Mouse (Mus musculus) adrenal gland, adult (tissue): ENCODE measurements around the gene Fbxo7.
A peak's percentile ranks its signal among the peaks of the same experiment; 100 is the strongest.

Source experiments
- DNase-seq, 2 experiments: peaks; one replicate each; pipeline ENCODE4 v3.0.0; 2022 to 2023; ENCODE audit warnings: low spot score in 1 of 2; ENCODE audit not compliant: inconsistent age in 2 of 2

The Fbxo7 gene

GRCm38 (mm10) chr10:86034007-86034728 lies 12.4 kb downstream of the Fbxo7 start:
- peak; percentile 22 to 52 for DNase-seq

- no peak for DNase-seq
Observed at GRCm38 (mm10) chr10:86043651-86044050, 21.9 kb downstream of the Fbxo7 start.

DNA sequence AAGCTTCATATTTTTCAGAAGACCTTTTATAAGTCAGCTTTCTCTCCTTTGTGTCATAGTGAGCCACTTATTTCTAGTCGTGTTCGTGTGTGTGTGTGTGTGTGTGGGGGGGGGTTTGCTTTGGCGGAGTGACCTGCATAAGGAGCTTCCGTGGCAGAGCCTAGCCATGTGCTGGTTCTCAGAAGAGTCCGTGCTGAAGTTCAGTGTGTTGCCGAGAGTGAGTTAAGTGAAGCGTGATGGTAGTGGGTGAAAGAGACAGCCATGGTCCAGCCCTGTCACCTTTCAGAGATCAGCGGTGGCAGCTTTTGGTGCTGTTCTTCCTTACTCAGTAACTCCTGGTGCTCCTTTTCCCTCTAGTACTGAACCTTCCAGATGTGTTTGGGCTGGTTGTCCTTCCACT lies 22.3 kb downstream of the Fbxo7 start:
- DNase-seq: no peak

DNA sequence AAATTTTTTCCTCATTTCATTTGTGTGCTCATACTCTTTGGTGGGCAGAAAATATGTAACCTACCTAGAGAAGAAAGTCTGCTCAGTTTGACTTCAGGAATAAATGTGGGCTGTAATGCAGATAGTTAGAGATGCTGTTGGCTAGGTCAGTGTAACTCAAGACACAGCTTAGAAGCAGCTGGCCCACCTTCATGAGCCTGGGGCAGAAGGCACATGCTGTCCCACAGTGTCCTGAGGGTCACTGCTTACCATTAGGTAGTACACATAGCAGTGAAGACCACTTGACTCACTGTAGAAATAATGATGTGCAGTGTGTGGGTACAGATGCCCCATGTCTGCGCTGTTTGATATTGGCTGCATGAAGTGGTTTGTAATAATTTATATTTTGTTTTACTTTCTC lies 24.6 kb downstream of the Fbxo7 start:
- DNase-seq: no peak

GRCm38 (mm10) chr10:86047786-86048185 lies 26.0 kb downstream of the Fbxo7 start:
- DNase-seq: no peak

- no peak for DNase-seq
Observed at GRCm38 (mm10) chr10:86050522-86050921, 28.8 kb downstream of the Fbxo7 start.

DNA sequence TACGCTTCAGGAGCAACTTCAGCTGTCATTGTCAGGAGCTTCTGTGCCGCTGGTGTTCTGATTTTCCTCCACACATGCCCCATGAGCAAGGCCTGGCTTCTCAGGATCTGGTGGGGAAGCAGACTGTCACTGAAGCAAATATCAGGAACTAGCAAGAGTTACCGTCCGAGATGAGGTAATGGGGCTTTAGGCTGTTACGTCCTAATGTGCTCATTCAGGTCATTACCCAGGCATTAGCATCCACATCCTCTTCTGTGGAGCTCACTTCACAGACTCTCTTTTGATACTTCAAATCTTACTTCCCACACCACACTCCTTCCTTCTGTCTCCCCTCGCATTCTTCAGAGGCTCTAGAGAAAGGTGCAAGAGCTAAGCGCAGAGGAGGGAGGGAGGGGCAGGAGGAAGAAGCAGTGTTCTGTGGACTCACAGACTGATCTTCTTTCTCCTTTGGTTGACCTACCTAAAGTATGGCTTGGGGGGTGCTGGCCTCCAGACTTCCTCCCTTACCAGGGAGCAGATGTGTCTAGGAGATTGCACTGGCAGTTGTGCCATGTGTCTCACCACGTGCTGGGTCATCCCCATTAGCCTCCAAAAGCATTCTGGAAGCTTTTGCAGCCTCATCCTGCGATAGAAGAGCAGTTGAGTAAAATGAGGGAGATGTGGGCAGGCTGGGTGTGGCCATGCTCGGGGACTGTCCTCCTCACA lies 31.2 kb downstream of the Fbxo7 start:
- no peak for DNase-seq

DNA sequence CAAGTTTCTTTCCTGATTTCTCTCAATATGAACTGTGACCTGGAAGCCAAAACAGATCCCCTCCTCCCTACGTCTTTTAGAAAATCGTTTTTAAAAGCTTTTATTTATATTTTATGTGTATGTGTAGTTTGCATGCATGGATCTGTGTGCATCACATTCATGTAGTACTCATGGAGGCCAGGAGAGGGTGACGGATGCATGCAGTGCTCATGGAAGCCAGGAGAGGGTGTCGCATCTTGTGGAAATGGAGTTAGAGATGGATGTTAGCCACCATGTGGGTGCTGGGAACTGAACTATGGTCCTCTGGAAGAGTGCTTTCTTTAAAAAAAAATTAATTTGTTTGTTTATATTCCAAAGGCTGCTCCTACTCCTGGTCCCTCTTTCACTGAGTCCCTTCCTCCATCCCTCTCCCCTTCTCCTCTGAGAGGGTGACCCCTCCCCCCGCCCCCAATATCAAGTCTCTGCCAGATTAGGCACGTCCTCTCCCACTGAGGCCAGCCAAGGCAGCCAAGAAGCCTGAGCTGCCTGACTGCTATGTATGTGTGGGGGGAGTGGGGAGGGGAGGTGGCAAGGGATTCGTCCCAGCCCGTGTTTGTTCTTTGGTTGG lies 34.6 kb downstream of the Fbxo7 start:
- no peak for DNase-seq

DNA sequence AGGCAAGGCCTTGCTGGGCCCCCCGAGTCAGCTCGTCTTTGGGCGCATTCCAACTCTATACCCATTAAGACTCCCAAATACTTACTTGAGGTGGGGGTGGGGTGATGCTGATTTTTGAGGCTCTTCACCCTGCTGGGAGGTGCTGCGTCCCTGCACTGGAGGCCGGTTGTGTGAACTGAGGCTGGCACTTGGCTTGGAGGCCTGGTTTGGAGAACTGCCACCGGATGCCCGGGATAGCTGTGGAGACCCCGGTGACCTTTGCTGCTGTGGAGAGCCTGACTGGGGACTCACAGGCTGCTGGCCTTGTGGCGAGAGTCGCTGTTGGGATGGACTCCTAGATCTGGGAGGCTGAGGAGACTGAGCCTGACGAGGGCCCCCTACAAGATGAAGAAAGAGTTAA lies 35.5 kb downstream of the Fbxo7 start:
- no peak for DNase-seq

- DNase-seq: no peak
Observed at GRCm38 (mm10) chr10:86057712-86058111, 35.9 kb downstream of the Fbxo7 start.

GRCm38 (mm10) chr10:86060267-86060666 lies 38.5 kb downstream of the Fbxo7 start:
- DNase-seq: no peak

GRCm38 (mm10) chr10:86062261-86063017 lies 40.7 kb downstream of the Fbxo7 start:
- no peak for DNase-seq

- DNase-seq: no peak
Observed at GRCm38 (mm10) chr10:86063018-86063384, 41.2 kb downstream of the Fbxo7 start.

GRCm38 (mm10) chr10:86064937-86065336 lies 43.2 kb downstream of the Fbxo7 start:
- DNase-seq: peak; percentile 85 to 93

- peak in 1 of 2 experiments; percentile 44 for DNase-seq
Observed at GRCm38 (mm10) chr10:86065661-86066060, 43.9 kb downstream of the Fbxo7 start.

DNA sequence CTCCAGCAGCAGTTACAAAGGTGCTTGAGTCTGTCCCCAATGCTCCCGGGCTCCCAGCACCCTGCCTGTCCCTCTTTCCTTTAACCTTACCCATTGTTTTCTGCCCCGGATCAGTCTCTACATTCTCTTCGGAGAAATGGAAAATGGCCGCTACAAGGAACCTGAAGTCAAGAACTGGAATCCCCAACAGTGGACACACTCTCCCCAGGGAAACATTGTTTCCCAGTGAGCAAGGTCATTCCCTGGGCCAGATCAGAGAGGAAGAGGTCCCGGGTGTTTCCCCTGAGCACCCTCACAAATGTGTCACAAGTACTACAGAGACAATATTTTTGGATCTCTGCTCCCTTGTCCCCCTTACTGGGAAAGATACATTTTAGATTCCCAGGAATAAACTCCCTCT lies 44.9 kb downstream of the Fbxo7 start:
- DNase-seq: no peak

- no peak for DNase-seq
Observed at GRCm38 (mm10) chr10:86067911-86068310, 46.1 kb downstream of the Fbxo7 start.

DNA sequence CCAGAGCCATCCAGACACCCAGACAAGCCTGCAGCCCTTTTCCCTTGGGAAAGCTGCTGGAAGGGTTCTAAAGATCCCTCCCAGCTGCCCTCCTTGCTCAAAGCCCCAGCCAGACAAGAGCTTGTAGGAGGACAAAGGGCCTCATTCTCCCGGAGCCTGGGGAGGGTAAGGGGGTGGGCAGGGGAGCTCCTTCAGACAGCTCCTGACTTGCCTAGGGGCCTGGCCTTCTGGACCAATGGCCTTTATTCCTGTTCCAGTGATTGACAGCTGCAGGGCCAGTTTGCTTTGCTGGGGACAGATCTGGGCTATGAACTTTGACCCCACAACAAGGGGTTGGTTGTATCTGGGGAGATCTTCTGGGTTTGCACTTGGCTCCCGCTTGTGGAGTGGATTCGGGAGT lies 47.6 kb downstream of the Fbxo7 start:
- DNase-seq: no peak

- no peak for DNase-seq
Observed at GRCm38 (mm10) chr10:86070751-86071150, 49.0 kb downstream of the Fbxo7 start.

DNA sequence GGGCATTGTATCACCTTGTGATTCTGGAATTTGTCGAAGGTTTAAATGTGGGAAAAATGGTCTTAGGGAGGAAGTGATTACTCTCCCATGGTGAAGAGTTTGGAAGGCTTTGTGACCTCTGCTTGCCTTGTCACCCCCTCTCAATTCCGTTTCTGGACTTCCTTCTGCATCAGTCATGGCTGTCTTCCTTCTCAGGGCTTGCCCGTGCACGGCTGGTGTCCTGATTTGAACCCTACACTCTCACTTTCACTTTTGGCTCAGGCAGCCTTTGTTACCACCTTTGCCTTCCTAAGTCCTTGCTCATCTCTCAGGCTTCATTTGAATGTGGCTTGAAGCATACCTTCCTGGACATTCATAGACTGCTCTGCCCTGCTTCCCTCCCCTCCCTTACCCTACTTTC lies 52.4 kb downstream of the Fbxo7 start:
- no peak for DNase-seq

GRCm38 (mm10) chr10:86074971-86075711 lies 53.4 kb downstream of the Fbxo7 start:
- DNase-seq: no peak
